Mouse (Mus musculus): Measurements from ENCODE around the gene Cramp1l. TPM values are rescaled to one million over a fixed set of nuclear protein-coding genes. Genes with fewer than 3 reads are reported as not detected.
A peak's percentile ranks its signal among the peaks of the same experiment; 100 is the strongest.

Gene Cramp1l
- polyA plus RNA-seq, 1 experiment = 19.4 TPM

DNA sequence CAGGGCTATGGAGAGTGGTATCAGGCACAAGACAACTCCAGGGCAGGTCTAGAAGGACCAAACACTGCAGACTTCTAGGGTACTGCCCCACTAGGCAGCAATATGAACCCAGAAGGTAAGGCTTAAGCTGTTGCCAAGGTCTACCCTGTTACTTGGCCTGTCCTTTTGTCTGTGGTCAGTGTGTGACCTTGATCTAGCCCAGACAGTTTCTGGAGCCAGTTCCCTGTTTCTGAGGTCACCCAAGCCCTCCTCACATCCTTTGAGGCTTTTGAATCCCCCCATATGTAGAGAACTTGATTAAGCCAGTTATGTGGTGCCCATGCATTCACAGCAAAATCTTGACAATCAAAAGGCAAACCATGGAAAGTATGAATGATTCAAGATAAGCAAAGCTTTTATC lies 79.9 kb downstream of the Cramp1l start:
- TF ChIP-seq POLR2A (IDR thresholded peaks at IDR 0.05; ENCODE audit: insufficient read depth, low read length) = no peak
- no peak for TF ChIP-seq CTCF (IDR thresholded peaks at IDR 0.05; ENCODE audit: low read depth, low read length)
- TF ChIP-seq EP300 (IDR thresholded peaks at IDR 0.05; ENCODE audit: insufficient read depth, low read depth, low read length) = no peak
- no peak overlapping the region for H3K4me3 ChIP-seq (ENCODE audit: low read depth, low read length)
- H3K9ac ChIP-seq (ENCODE audit: low read depth, poor library complexity, severe bottlenecking) = no peak overlapping the region
- no peaks in the 10 kb centered on the region for H3K4me1 ChIP-seq (ENCODE audit: control insufficient read depth, insufficient read depth, low read length)
- no peaks in the 10 kb centered on the region for H3K27me3 ChIP-seq (ENCODE audit: control insufficient read depth, insufficient read depth, low read length, poor library complexity, severe bottlenecking)
- H3K27ac ChIP-seq (ENCODE audit: insufficient read depth, low read length) = no peak overlapping the region
- H3K9me3 ChIP-seq (replicated peaks; ENCODE audit: control insufficient read depth, insufficient read depth, low read length, poor library complexity, severe bottlenecking) = no peaks in the 10 kb centered on the region
- 0 out of 2 replicates have a peak, but pooled peaks cover 2% of the 10 kb centered on the region for H3K36me3 ChIP-seq (ENCODE audit: control insufficient read depth, insufficient read depth, low read length, poor library complexity, severe bottlenecking)

DNA sequence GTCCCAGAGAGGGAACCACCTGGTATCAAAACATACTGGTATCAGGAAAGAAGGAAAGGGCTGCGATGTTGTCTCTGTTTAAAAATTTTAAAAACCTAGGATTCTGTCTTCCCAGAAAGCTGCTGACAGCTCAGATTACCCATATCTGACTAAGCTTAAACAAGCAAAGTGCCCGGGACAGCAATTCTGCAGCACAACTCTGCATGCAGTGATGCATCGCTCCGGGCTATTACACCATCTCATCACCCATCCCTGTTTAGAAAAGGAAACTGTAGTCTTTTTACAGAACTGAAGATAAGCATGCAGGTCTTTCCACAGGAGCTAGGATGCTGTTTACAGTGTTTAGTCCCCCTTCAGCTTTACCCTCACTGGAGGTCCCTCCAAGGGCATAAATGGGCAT lies 80.7 kb downstream of the Cramp1l start:
- no peaks in the 10 kb centered on the region for H3K4me1 ChIP-seq (ENCODE audit: control insufficient read depth, insufficient read depth, low read length)
- 0 out of 2 replicates have a peak, but pooled peaks cover 2% of the 10 kb centered on the region for H3K36me3 ChIP-seq (ENCODE audit: control insufficient read depth, insufficient read depth, low read length, poor library complexity, severe bottlenecking)
- no peaks in the 10 kb centered on the region for H3K27me3 ChIP-seq (ENCODE audit: control insufficient read depth, insufficient read depth, low read length, poor library complexity, severe bottlenecking)
- H3K9ac ChIP-seq (ENCODE audit: low read depth, poor library complexity, severe bottlenecking) = no peak overlapping the region
- no peak overlapping the region for H3K27ac ChIP-seq (ENCODE audit: insufficient read depth, low read length)
- H3K9me3 ChIP-seq (replicated peaks; ENCODE audit: control insufficient read depth, insufficient read depth, low read length, poor library complexity, severe bottlenecking) = no peaks in the 10 kb centered on the region
- no peak overlapping the region for H3K4me3 ChIP-seq (ENCODE audit: low read depth, low read length)
- TF ChIP-seq EP300 (IDR thresholded peaks at IDR 0.05; ENCODE audit: insufficient read depth, low read depth, low read length) (no peak), CTCF (IDR thresholded peaks at IDR 0.05; ENCODE audit: low read depth, low read length) (no peak)

DNA sequence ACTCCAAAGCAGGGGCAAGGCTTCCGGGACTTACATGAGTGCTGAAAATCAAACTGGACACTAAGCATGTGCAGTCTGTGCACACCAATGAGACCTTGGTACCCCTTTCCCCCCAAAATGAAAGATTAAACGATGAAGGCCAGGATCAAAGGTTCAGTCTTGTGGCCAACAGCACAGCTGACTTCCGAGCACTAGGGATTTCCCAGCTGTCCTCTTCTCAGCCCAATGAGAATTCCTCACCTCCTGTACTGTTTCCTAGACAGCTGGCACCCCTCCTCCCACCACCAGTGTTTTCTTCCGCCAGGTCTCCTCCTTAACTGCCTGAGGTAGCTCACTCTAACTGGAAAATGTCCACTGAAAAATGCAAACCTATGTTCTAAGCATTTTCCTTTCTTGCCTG lies 82.4 kb downstream of the Cramp1l start:
- no peak overlapping the region for H3K27ac ChIP-seq (ENCODE audit: insufficient read depth, low read length)
- H3K4me1 ChIP-seq (ENCODE audit: control insufficient read depth, insufficient read depth, low read length) = no peaks in the 10 kb centered on the region
- no peaks in the 10 kb centered on the region for H3K27me3 ChIP-seq (ENCODE audit: control insufficient read depth, insufficient read depth, low read length, poor library complexity, severe bottlenecking)
- H3K9ac ChIP-seq (ENCODE audit: low read depth, poor library complexity, severe bottlenecking) = no peak overlapping the region
- H3K9me3 ChIP-seq (replicated peaks; ENCODE audit: control insufficient read depth, insufficient read depth, low read length, poor library complexity, severe bottlenecking) = no peaks in the 10 kb centered on the region
- 0 out of 2 replicates have a peak, but pooled peaks cover 2% of the 10 kb centered on the region for H3K36me3 ChIP-seq (ENCODE audit: control insufficient read depth, insufficient read depth, low read length, poor library complexity, severe bottlenecking)
- H3K4me3 ChIP-seq (ENCODE audit: low read depth, low read length) = no peak overlapping the region
- TF ChIP-seq POLR2A (IDR thresholded peaks at IDR 0.05; ENCODE audit: insufficient read depth, low read length) = no peak
- TF ChIP-seq CTCF (IDR thresholded peaks at IDR 0.05; ENCODE audit: low read depth, low read length) = no peak
- TF ChIP-seq EP300 (IDR thresholded peaks at IDR 0.05; ENCODE audit: insufficient read depth, low read depth, low read length) = no peak

DNA sequence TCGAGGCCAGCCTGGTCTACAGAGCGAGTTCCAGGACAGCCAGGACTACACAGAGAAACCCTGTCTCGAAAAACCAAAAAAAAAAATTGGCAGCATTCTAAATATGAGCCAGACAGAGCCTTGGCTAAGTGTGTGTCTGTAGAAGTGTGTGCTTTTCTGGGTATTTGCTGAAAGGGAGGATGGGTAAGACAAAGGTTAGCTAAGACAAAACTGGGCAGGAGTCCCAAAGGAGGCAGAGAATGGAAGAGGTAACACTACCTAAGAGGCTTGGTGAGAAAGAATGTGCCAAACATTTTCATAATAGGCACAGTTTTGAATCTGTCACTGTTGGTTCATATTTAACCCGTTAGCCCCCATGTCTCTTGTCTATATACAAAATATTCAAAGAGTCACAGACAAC lies 83.2 kb downstream of the Cramp1l start:
- Histone ChIP-seq H3K36me3 (ENCODE audit: control insufficient read depth, insufficient read depth, low read length, poor library complexity, severe bottlenecking) (peaks cover 6% of the 10 kb centered on the region; the same call in 1 of the 2 replicates), H3K27me3 (ENCODE audit: control insufficient read depth, insufficient read depth, low read length, poor library complexity, severe bottlenecking) (no peaks in the 10 kb centered on the region), H3K4me3 (ENCODE audit: low read depth, low read length) (no peak overlapping the region), H3K9ac (ENCODE audit: low read depth, poor library complexity, severe bottlenecking) (no peak overlapping the region), H3K9me3 (replicated peaks; ENCODE audit: control insufficient read depth, insufficient read depth, low read length, poor library complexity, severe bottlenecking) (no peaks in the 10 kb centered on the region), H3K27ac (ENCODE audit: insufficient read depth, low read length) (no peak overlapping the region), H3K4me1 (ENCODE audit: control insufficient read depth, insufficient read depth, low read length) (no peaks in the 10 kb centered on the region)
- no peak for TF ChIP-seq CTCF (IDR thresholded peaks at IDR 0.05; ENCODE audit: low read depth, low read length)
- TF ChIP-seq POLR2A (IDR thresholded peaks at IDR 0.05; ENCODE audit: insufficient read depth, low read length) = no peak
- no peak for TF ChIP-seq EP300 (IDR thresholded peaks at IDR 0.05; ENCODE audit: insufficient read depth, low read depth, low read length)

DNA sequence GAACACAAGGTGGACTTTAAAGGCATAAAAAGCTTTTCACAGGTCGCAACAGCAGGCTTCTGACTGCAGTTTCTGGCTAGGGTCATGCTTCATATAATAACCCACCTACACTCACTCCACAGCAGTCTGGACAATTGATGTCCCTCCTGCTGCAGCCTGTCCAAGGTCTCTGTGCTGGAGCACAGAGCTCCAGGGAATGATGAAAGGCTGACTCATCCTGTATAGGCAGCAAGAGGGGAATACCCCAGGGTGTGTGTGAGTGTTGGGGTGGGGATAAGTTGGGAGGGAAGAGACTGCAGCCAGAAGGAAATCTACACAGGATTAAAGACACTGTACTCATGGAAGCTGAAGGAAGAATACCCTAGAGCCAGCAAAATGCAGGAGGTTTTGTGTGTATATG lies 86.1 kb downstream of the Cramp1l start:
- Histone ChIP-seq H3K27me3 (ENCODE audit: control insufficient read depth, insufficient read depth, low read length, poor library complexity, severe bottlenecking) (no peaks in the 10 kb centered on the region), H3K4me3 (ENCODE audit: low read depth, low read length) (no peak overlapping the region), H3K27ac (ENCODE audit: insufficient read depth, low read length) (peak overlapping the region; percentile 54; the same call in 1 of the 2 replicates), H3K9me3 (replicated peaks; ENCODE audit: control insufficient read depth, insufficient read depth, low read length, poor library complexity, severe bottlenecking) (no peaks in the 10 kb centered on the region), H3K4me1 (ENCODE audit: control insufficient read depth, insufficient read depth, low read length) (no peaks in the 10 kb centered on the region), H3K9ac (ENCODE audit: low read depth, poor library complexity, severe bottlenecking) (no peak overlapping the region; the same call in 1 of the 2 replicates), H3K36me3 (ENCODE audit: control insufficient read depth, insufficient read depth, low read length, poor library complexity, severe bottlenecking) (peaks cover 13% of the 10 kb centered on the region)
- TF ChIP-seq CTCF (IDR thresholded peaks at IDR 0.05; ENCODE audit: low read depth, low read length) (no peak), POLR2A (IDR thresholded peaks at IDR 0.05; ENCODE audit: insufficient read depth, low read length) (no peak), EP300 (IDR thresholded peaks at IDR 0.05; ENCODE audit: insufficient read depth, low read depth, low read length) (no peak)

DNA sequence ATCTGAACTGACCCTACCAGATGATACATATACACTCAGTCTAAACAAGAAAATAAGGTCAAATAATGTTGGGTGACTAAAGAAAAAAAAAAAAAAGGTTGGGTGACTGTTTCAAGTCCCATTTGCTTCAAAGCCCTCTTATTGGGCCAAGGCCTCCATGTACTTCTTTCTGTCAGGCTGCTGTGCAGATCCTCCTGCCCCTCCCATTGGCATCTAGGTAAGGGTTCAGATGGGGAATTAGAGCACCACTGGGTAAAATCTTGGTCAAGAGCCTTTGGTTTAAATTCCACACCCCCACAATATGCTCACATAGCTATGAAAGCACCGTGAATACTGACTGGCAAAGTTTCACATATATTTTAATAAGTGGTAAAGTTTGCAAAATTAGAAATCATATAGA lies 92.3 kb downstream of the Cramp1l start:
- H3K36me3 ChIP-seq (ENCODE audit: control insufficient read depth, insufficient read depth, low read length, poor library complexity, severe bottlenecking) = peaks cover 24% of the 10 kb centered on the region
- H3K9ac ChIP-seq (ENCODE audit: low read depth, poor library complexity, severe bottlenecking) = no peak overlapping the region
- no peaks in the 10 kb centered on the region for H3K27me3 ChIP-seq (ENCODE audit: control insufficient read depth, insufficient read depth, low read length, poor library complexity, severe bottlenecking)
- no peak overlapping the region for H3K27ac ChIP-seq (ENCODE audit: insufficient read depth, low read length)
- TF ChIP-seq CTCF (IDR thresholded peaks at IDR 0.05; ENCODE audit: low read depth, low read length) (no peak), POLR2A (IDR thresholded peaks at IDR 0.05; ENCODE audit: insufficient read depth, low read length) (no peak), EP300 (IDR thresholded peaks at IDR 0.05; ENCODE audit: insufficient read depth, low read depth, low read length) (no peak)
- no peak overlapping the region for H3K4me3 ChIP-seq (ENCODE audit: low read depth, low read length)
- H3K9me3 ChIP-seq (replicated peaks; ENCODE audit: control insufficient read depth, insufficient read depth, low read length, poor library complexity, severe bottlenecking) = no peaks in the 10 kb centered on the region
- H3K4me1 ChIP-seq (ENCODE audit: control insufficient read depth, insufficient read depth, low read length) = no peaks in the 10 kb centered on the region
